Mouse (Mus musculus) brain, embryonic 18.5 days (tissue): ENCODE measurements around the gene Rragc.
"Not testable (repeated sequence)": the region's sequence is repeated elsewhere in the genome, so short reads cannot be mapped to it uniquely, and the experiment has no call there.

Experiments
- DNase-seq: peaks from one replicate; pipeline ENCODE4 v3.0.0-alpha.2; 2012; ENCODE audit warnings: low read depth, low spot score

Gene Rragc

DNA sequence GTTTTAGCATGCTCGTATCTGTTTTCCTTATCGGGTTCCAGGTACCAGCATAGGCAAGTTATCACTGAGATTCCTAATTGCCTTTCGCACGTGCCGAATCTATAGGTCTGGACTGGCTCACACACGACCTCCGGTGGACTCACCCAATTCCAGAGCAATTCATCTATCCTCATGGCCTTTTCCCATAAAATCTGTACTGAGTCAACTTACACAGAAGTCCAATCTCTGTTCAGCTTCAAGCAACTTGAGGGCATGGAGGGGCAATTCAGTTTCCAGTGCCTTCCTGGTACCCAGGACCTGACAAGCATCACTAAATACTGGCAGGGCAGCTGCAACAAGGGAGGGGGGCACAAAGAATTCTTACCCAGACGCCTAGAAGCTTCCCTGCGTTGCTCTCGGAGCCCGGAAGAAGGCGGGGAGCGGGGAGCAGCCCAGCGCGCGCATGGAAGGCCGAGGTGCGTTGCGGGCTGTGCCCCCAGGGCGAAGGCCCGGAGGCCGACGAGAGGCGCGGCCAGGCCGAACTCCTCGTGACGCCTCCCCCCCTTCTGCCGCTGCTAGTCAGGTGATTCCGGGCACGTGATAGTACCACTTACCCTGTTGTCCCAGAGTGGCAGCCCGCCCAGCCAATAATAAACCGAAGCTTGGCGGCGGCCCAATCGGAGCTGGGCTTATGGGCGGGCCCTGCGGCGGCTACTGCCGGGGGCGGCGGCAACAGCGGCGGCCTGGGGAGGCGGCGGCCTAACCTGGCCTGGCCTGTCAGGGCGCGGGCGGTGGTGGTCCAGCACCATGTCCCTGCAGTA, at the start of gene Rragc:
Gene Rragc, plus strand, starts transcription at position 699 of the 800 bp plus-strand sequence.
- DNase-seq, result peak; percentile 92

DNA sequence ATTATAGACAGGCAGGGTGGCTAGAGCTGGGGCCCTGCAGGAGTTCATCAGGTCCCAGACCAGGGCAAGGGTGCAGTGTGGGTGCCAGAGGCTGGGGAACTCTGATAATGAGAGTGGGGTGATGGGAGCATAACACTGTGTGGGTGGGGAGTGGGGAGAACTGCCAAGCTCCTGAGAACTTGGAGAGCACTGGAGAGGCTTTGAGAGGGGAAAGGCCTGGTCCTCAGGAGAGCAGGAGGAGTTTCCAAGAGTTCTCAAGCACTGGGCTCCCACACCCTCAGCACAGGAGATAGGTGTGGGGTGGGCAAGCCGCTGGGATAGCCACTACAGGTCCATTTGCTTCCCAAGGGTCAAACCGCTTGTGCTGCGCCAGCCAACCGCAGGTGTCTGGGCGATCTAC, 23.5 kb upstream of the Rragc start:
- no peak for DNase-seq

DNA sequence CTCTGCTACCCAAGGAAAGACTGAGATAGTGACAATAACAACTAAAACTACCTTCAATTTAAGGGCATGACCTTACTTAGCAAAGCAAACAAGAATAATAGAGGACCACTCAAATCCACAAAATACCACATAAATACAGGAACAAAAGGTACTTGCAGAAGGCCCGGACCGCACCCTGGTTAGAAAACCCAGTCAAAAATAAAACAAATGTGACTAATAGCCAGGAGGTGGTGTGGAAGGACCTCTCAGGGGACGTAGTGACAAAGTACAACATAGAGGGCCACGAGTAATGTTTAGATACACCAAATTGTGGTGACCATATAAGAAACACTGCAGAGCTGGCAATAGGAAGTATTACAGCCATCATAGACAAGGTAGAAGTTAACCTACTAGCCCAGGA, 23.0 kb upstream of the Rragc start:
- no peak for DNase-seq

DNA sequence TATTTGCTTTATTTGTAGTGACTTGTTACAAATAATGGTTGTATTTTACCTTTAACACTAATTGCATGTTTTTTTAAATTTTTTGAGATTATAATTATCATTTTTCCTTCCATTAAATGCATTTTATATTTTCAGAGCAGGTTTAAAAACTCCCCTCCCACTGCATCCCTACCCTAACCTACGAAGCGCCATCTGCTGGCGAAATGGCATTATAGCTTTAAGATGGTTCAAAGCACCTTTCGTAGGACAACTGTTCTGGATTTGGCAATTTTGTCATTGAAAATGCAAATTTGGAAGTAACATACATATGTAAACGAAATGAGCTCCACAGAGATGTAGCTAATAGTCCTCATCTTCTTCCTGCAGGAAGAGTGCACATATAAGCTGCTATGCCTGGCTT, 18.6 kb upstream of the Rragc start:
- DNase-seq, result peak; percentile 14

DNA sequence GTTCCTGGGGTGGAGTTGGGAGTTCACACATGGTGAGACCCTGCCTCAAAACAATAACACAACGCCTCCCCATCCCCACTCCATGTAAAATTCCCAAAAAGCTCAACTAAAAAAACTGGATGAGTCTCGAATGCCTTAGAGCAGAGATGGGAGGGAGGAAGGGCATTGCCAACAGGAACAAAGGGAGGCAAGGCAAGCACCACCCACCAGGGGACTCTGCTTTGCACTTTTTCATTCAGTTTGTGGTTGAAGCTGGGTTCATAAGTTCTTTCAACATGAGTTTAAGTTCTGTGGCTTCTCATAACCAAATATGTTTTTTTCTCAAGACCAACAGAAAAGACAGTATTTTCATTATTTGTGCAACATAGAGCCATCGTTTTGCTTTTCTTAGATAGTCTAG, 13.8 kb upstream of the Rragc start:
- no peak for DNase-seq

DNA sequence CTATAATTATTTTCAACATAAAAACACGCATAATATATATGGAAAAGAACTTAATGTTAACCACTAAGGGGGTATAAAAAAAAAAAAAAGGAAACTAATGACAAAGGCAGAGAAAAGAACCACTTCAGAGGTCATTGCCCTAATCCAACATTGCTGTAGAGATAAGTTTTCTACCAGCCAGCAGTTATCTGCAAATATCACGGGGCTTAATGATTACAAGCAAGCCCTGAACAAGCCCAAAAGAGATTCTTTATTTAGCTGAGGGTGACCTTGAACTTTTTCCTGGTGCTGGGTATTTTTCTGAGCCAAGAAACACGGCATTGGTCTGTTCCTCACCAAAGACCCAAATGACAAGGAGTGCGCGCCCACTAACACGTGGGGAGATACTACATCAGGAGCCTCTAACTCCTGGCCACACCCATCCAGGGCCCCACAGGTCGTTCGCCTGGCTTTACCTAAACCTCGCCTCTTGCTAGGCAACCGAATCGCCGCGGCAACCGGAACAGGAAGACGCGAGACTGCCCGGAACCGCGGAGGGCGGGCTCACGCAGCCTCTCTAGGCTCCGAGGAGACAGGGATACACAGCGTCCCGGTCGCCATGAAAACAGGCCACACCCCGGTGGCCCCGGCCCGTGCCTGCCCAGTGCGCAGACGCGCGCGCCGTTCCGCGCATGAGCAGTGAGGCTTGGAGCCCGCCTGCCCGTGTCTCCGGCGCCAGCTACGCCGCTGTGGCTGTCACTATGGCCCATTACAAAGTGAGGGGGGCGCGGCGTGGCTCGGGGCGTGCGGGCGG, 12.7 kb upstream of the Rragc start, which contains the start of gene Mycbp:
Gene Mycbp, plus strand, starts transcription at position 500 of the 793 bp plus-strand sequence.
- DNase-seq, result peak; percentile 93

DNA sequence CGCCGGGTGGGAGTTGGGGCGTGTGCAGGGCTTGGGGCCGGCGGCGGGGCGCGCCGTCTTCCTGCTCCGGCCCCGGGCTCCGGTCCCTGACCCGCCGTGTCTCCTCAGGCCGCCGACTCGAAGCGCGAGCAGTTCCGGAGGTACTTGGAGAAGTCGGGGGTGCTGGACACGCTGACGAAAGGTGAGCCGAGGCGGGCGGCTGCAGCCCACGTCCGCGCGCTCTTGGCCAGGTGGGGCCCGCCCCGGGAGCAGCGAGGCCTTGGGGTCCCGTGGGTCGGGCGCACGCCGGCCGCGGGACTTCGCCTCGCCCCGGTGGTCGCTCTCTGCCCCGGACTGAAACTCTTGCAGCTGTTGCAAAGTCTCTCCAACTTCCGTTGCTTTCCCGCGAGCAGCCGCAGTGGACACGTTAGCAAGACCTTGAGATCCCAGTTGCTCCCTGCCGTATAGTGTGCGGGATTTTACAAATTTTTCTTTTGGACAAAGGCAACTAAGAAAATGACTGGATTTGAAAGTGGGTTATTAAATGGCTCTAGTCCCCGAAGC, 12.0 kb upstream of the Rragc start:
- DNase-seq, result no peak

DNA sequence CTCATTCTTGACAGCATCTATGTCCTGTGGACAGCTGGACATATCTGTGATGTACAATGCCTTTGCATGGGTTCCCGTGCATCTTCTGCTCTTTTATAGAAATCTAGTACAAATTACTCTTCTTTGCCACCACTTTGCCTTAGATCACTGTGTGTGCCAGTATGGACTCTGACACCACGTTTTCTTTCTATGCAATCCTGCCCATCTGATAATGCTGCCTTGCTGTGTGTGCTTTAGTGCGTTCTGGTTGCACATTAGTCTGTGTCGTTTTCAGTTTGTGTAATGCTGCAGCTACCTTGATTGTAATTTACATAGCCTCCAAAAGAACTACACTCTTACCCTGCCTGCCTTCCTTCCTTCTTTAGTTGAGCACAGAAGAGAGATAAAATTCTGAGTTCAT, 5.7 kb upstream of the Rragc start:
- DNase-seq, result no peak

DNA sequence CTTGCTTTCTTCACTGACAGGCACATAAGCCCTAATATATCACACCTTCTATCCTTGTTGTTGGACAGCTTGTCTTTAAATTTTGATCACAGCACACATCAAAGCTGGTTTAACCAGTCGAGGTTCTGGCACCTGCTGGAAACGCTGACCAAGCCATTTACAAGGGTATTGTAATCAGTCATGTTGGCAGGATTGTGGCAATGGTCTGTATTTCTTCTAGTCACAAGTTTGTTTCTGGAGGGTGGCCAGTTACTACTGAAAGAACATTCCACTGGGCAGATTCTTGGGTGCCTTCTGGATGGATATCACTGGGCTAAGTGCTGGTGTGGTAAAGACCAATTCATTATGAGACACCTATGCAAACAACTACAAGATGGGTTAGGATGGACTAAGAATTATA, 4.8 kb upstream of the Rragc start:
- no peak for DNase-seq

DNA sequence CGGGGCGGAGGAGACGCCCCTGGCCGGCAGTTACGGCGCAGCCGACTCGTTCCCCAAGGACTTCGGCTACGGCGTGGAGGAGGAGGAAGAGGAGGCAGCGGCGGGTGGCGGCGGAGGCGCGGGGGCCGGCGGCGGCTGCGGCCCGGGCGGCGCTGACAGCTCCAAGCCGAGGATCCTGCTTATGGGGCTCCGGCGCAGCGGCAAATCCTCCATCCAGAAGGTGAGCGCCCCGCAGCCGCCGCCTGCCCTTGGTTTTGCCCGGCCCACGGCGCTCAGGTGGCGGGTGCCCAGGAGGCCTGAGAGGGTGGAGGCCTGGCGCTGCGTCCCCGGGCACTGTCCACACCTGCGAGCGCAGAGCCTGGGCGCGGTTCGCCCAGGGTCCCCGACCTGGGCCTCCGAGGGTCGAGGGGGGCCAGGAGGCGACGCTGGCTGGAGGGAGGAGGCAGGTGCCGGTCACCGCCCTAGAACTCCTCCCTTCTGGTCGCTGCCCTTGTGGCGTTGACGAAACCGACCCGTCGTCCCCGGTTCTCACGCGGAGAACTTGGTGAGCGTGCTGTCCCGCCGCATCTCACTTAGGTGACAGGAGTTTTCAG, 398 bp downstream of the Rragc start, which contains the start of gene 4930535I16Rik:
Gene 4930535I16Rik, minus strand, starts transcription at position 475 of the 593 bp plus-strand sequence.
- DNase-seq, result no peak

DNA sequence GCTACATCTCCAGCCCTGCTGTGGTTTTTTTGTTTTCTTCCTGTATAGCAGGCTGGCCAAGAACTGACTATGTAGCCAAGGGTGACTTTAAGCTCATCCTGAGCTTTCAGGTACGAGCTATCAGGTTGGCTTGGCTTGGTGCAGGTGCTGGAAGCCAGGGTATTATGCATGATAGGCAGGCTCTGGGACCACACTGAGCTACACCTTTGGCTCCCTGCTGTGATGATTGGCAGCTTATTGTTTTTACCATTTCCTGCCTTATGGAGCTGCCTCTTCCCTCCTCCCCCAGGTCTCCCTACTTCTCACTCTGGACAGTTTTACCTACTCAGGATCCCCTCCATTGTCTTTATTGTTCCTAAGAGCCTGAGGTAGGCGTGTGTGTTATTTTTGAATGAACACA, 1.6 kb downstream of the Rragc start:
- DNase-seq, result no peak

DNA sequence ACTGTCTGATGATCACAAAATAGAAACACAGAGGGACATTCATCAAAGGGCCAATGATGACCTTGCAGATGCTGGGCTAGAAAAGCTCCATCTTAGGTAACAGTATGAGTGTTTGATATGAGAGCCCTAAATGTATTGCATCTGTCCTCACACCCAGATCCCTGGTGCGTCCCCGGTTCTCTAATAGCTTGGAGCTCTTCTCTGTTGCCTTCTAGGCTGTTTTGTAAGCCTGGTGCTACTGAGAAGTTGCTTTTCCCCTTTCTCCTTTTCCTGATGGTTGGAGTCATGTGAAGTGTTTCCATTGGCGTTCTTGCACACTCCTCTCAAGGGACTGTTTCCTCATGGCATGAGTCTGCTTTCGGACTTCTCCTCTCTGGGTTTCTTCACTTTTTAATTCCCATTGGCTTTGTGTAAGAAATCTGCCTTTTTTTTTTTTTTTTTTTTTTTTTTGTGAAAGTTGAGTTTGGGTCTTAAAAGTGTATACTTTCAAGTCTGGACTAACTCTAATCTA, 3.9 kb downstream of the Rragc start:
- DNase-seq, result no peak

DNA sequence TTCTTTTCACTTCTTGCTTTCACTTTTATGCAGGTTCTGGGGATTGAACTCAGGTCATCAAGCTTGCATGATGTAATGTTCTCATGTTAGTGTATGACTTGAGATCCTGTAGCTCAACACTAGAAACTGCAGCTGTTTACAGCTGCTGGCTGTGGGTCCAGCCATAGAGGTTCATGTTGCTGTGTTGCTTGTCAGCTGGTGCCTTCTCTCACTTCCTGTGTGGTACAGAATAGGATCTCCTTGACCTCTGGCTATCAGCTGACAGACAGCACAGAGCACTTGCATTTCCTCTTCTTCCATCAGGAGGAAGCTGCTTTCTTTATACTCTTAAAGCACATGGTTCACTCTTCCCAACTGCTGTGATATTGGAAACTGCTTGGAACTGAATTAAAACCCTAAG, 10.7 kb downstream of the Rragc start:
- DNase-seq, result no peak

DNA sequence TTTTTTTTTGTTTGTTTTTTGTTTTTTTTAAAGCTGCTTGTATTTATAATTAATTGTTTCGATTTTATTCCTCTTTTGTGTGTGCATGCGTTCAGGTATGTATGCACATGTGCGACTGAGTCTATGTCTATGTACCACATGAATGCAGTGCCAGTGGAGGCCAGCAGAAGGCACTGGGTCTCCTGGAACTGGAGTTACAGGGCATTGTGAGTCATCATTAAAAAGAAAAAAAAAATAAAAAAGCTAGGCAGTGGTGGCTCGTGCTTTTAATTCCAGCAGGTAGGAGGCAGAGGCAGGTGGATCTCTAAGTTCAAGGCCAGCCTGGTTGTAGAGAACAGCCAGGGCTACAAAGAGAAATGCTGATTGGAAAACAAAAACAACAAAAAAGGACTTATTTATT, 12.7 kb downstream of the Rragc start:
- DNase-seq, result no peak

DNA sequence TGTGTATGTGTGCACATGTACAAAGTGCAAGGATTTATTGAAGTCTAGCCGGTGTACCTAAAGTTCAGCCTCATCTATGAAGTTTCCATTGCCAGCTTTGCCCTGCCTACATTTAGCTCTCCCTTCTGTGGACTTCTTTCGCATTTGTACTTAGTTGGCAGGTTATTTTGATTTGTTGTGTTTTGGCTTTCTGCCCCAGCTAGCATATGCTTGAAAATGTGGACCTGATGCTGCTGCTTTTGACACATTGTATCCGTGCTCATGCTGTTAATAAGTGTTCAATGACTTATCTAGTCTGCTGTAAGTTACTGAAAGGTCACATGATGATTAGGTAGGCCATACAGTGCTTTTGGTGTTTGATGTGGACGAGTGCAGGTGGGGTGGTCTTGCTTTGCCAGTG, 17.1 kb downstream of the Rragc start:
- DNase-seq, result no peak

DNA sequence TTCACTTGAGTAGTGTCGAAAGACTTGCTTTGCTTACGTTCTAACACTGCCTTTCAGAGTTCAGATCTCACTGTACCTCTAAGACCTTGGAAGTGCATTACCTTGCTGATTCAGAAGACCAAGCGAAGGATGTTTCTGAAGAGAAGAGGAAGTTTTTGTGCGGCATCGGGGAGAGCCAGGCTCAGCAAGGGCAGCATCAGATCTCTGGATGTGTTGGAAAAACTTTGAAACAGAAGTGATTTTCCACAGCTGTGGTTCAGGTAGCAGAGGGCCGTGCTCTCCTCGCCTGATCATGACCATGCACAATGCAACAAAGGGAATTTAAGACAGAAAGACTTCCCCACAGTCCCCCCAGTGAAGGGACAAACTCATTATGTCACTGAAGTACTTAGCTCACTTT, 18.8 kb downstream of the Rragc start:
- no peak for DNase-seq

DNA sequence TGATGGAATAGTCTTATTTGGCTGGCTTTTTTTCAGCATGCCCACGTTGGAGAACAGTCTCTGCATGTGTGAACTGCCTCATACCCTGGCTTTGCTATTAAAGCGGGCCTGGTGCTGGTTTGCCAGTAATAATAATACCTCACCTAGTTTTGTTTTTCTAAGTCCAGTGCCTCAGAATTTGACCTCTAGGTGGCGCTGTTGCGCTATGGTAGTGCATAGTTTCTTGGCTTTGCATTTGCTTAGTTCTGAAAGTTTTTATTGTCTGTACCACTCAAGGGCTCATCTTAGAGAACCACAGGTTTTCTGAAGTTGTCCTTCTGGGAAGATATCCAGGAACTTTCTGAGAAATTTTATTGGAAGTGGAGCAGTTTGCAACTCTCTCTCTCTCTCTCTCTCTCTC, 22.6 kb downstream of the Rragc start:
- DNase-seq, result peak; percentile 52

DNA sequence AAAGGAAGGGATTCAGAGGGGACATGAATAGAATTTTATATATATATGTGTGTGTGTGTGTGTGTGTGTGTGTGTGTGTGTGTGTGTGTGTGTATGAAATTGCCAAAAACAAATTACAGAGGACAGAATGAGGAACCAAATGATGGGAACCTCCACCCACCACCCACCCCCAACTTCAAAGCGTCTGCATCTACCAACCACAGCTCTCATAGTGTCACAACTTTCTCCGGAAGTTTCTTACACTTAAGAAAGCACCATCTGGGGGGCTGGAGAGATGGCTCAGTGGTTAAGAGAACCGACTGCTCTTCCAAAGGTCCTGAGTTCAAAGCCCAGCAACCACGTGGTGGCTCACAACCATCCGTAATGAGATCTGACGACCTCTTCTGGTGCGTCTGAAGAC, 23.6 kb downstream of the Rragc start:
- not testable (repeated sequence) for DNase-seq

DNA sequence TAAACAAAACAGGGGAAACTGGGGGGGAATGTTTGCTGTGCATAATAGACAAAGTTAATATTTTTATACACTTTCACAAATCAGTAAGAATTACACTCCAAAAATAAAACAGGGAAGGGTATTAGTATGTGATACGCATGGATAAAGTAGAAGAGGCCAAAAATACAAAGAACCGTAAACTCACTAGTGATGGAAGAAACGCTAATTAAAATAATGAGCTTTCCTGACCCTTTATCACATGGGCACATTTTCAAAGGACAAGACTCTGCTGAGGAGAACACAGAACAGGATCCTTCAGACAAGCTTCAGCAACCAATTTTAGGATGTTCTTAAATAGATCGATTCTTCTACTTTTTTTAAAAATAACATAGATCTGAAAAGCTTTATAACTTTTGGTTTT, 29.5 kb downstream of the Rragc start:
- DNase-seq, result no peak

DNA sequence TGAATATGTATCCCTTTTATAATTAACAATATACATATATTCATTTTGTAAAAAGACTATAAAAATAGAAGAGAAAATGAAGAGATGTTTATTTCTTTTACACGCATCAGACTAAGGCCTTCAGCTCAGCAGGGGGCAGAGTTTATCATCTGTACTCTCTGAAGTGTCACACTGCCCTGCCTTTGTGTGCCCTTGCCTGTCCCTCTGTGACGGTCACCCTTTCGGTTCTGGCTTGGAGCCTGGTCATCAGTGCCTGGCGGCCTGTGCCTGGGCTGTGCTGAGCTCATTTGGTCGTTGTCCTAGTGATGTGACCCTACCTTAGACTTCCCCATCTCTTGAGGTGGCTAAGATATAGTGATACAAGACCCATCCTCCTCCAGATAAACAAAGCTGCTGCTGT, 29.9 kb downstream of the Rragc start:
- DNase-seq, result no peak

DNA sequence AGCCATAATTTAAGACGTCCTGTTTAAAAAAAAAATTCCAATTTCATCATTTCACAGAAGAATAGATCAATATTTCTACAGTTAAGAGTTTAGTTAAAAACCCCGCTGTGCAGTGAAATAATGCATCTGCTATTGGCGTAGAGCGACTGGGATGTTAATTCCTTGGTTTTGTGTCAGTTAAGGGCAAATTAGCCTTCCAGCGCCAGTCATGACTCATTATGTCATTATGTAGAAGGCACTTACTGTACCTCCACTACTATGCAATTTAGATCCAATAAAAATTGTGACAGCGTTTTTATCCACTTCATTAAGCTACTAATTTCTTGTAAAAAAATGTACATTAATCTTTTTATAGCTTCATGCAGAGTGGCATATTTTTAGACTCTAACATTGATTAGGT, 31.7 kb downstream of the Rragc start:
- no peak for DNase-seq

DNA sequence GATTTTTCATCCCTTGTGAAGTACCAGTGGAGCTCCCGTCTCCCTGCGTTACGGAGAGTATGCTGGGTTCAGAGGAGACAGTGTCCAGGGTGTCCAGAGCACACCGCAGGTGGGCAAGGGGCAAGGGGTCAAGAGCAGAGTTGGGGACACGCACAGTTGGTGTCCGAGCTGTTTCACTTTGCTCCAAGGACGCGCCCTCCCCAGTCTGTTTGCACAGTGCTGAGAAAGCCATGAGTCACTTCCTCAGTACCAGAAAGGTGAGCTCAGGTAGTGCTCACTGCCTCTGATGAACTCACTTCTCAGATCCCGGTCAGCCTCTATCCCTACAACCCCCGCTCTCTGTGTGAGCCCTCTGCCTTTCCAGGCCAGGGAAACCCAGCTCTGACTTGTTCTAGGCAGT, 32.4 kb downstream of the Rragc start:
- no peak for DNase-seq
